Mouse (Mus musculus) cortical plate, adult 2 months (tissue): ENCODE measurements around the gene Dynll1.

Experiments
- CTCF ChIP-seq: fragments of 200-500 bp; IDR thresholded peaks from 2 replicates; pipeline ENCODE4 v1.5.1; 2011; ENCODE audit warnings: mild to moderate bottlenecking, control low read depth, low read length; ENCODE audit not compliant: insufficient read depth; ENCODE audit errors: extremely low read depth
- POLR2A ChIP-seq: fragments of 200-500 bp; IDR thresholded peaks from 2 replicates; pipeline ENCODE4 v1.6.1; 2011; ENCODE audit warnings: mild to moderate bottlenecking, low read length, control low read depth; ENCODE audit not compliant: insufficient read depth; ENCODE audit errors: extremely low read depth

GRCm38 (mm10) chr5:115333626-115334025 is 32.8 kb upstream of the Dynll1 start:
- no peak for TF ChIP-seq POLR2A
- no peak for TF ChIP-seq CTCF
